ENCODE assay signal across 8 mouse cellular contexts in genomic region chr9:96197806-96198205, GRCm38 (mm10). TPM values are rescaled to one million over a fixed set of nuclear protein-coding genes. Genes with fewer than 3 reads are reported as not detected.
DNase-seq lines count a peak whose midpoint lies in the region; ATAC-seq and TF ChIP-seq lines count a peak whose summit lies in the region.

No protein-coding gene starts in this region.

- DNase-seq in ES-E14 (ENCODE audit: low read depth, low spot score): no peak
- DNase-seq in liver, embryonic 13.5 days: no peak
- no peak for DNase-seq in cerebellum, adult 2 months
- DNase-seq in layer of hippocampus, postnatal 14 days (ENCODE audit: low spot score in 2 of 2): no peak
- DNase-seq in yolk sac, embryonic 10.5 days (ENCODE audit: low spot score): no peak

- no peak overlapping the region for H3K27ac ChIP-seq in ES-E14 (ENCODE audit: insufficient read depth, low read depth, low read length, poor library complexity, severe bottlenecking)
- H3K27ac ChIP-seq in heart, embryonic 11.5 days (ENCODE audit: low read depth, low read length): no peak overlapping the region
- no peak overlapping the region for H3K27ac ChIP-seq in liver, embryonic 13.5 days
- H3K27ac ChIP-seq in cerebellum, adult 2 months (ENCODE audit: insufficient read depth, low read length): no peak overlapping the region

- H3K4me1 ChIP-seq in erythroblast, embryonic 14.5 days (ENCODE audit: control insufficient read depth): peaks cover 32% of the 10 kb centered on the region
- peaks cover 4 to 6% of the 10 kb centered on the region in 2 experiments for H3K4me1 ChIP-seq in ES-E14 (ENCODE audit: control insufficient read depth in 2 of 2, insufficient read depth in 2 of 2, low read length in 2 of 2, poor library complexity in 1 of 2)
- H3K4me1 ChIP-seq in heart, embryonic 11.5 days (ENCODE audit: control insufficient read depth, insufficient read depth, low read length): peaks cover 9% of the 10 kb centered on the region
- peaks cover 27% of the 10 kb centered on the region for H3K4me1 ChIP-seq in liver, embryonic 13.5 days (replicated peaks)
- peaks cover 6% of the 10 kb centered on the region; the same call in 1 of the 2 replicates for H3K4me1 ChIP-seq in cerebellum, adult 2 months (ENCODE audit: control insufficient read depth, insufficient read depth, low read length)

- TF ChIP-seq CTCF in cerebellum, adult 2 months (IDR thresholded peaks at IDR 0.05; ENCODE audit: borderline replicate concordance, insufficient read depth, low read depth, low read length): no peak

- H3K27me3 ChIP-seq in erythroblast, embryonic 14.5 days (ENCODE audit: control insufficient read depth): peaks cover 13% of the 10 kb centered on the region
- H3K27me3 ChIP-seq in heart, embryonic 11.5 days (ENCODE audit: control insufficient read depth, insufficient read depth, low read length): no peaks in the 10 kb centered on the region
- no peaks in the 10 kb centered on the region for H3K27me3 ChIP-seq in liver, embryonic 13.5 days
- H3K27me3 ChIP-seq in cerebellum, adult 2 months (ENCODE audit: control insufficient read depth, insufficient read depth, low read length): no peaks in the 10 kb centered on the region

- no peaks in the 10 kb centered on the region for H3K9me3 ChIP-seq in erythroblast, embryonic 14.5 days (ENCODE audit: control insufficient read depth, low read length)
- H3K9me3 ChIP-seq in ES-E14 (ENCODE audit: control insufficient read depth, insufficient read depth, low read depth, low read length): no peaks in the 10 kb centered on the region
- H3K9me3 ChIP-seq in heart, embryonic 11.5 days (replicated peaks; ENCODE audit: control insufficient read depth, low read length): no peaks in the 10 kb centered on the region
- no peaks in the 10 kb centered on the region for H3K9me3 ChIP-seq in liver, embryonic 13.5 days (replicated peaks)

- TF ChIP-seq POLR2A in cerebellum, adult 2 months (IDR thresholded peaks at IDR 0.05; ENCODE audit: borderline replicate concordance, insufficient read depth, low read length): no peak

- no peak for ATAC-seq in erythroblast, adult 5-6 weeks (replicated peaks; ENCODE audit: low FRiP score, poor library complexity, severe bottlenecking)
- no peak for ATAC-seq in heart, embryonic 11.5 days (replicated peaks; ENCODE audit: insufficient number of reproducible peaks, low FRiP score, low TSS enrichment)
- ATAC-seq in liver, embryonic 13.5 days (ENCODE audit: low read depth): no peak

- in situ Hi-C loops in ES-E14 (cut with MboI; ENCODE audit: low sequenced_read_pairs in 2 of 2, unreplicated experiment in 2 of 2): no loop called here

- WGBS in heart, embryonic 11.5 days (ENCODE audit: insufficient replicate concordance): 62% methylated on average over 9 of the region's 9 CpGs
- WGBS in liver, embryonic 13.5 days (ENCODE audit: insufficient replicate concordance): 82% methylated on average over 9 of the region's 9 CpGs
- WGBS in cerebellum, adult 2 months: 67% methylated on average over 9 of the region's 9 CpGs

- peak overlapping the region; percentile 85 for H3K4me3 ChIP-seq in erythroblast, embryonic 14.5 days (replicated peaks)
- H3K4me3 ChIP-seq in ES-E14 (ENCODE audit: insufficient read depth in 1 of 2, low read depth in 1 of 2, low read length in 2 of 2, poor library complexity in 1 of 2, severe bottlenecking in 1 of 2): peak overlapping the region; percentile 5 to 86; a peak in 2 of 4 replicates
- no peak overlapping the region for H3K4me3 ChIP-seq in heart, embryonic 11.5 days (ENCODE audit: low read depth, low read length)
- H3K4me3 ChIP-seq in liver, embryonic 13.5 days (replicated peaks): peak overlapping the region; percentile 78
- H3K4me3 ChIP-seq in cerebellum, adult 2 months (replicated peaks; ENCODE audit: insufficient read depth, low read depth, low read length): no peak overlapping the region

- peak overlapping the region; percentile 91 for H3K4me2 ChIP-seq in heart, embryonic 11.5 days
- H3K4me2 ChIP-seq in liver, embryonic 13.5 days: peak overlapping the region; percentile 100

- H3K36me3 ChIP-seq in erythroblast, embryonic 14.5 days (ENCODE audit: control insufficient read depth): peaks cover 4% of the 10 kb centered on the region
- no peaks in the 10 kb centered on the region for H3K36me3 ChIP-seq in ES-E14 (ENCODE audit: control insufficient read depth, insufficient read depth, low read length, poor library complexity, severe bottlenecking)
- H3K36me3 ChIP-seq in heart, embryonic 11.5 days (ENCODE audit: control insufficient read depth, insufficient read depth, low read length): peaks cover 3% of the 10 kb centered on the region; the same call in 1 of the 2 replicates
- 0 out of 2 replicates have a peak, but pooled peaks cover 3% of the 10 kb centered on the region for H3K36me3 ChIP-seq in liver, embryonic 13.5 days

- no peak overlapping the region for H3K9ac ChIP-seq in ES-E14 (ENCODE audit: insufficient read depth, low read depth, low read length, poor library complexity, severe bottlenecking)
- no peak overlapping the region for H3K9ac ChIP-seq in heart, embryonic 11.5 days (ENCODE audit: low read depth, low read length)
- no peak overlapping the region for H3K9ac ChIP-seq in liver, embryonic 13.5 days

TF ChIP-seq in ES-E14, 5 proteins besides CTCF, POLR2A, EP300 and RAD21:
- TF ChIP-seq MAFK (IDR thresholded peaks at IDR 0.05; ENCODE audit: insufficient read depth, low read depth, low read length): no peak
- no peak for TF ChIP-seq ZNF384 (IDR thresholded peaks at IDR 0.05; ENCODE audit: low read depth, low read length)
- TF ChIP-seq ZC3H11A (IDR thresholded peaks at IDR 0.05; ENCODE audit: borderline replicate concordance, low read depth, low read length): no peak
- TF ChIP-seq HCFC1 (IDR thresholded peaks at IDR 0.05; ENCODE audit: borderline replicate concordance, insufficient read depth, low read length): no peak
- TF ChIP-seq CHD2 (IDR thresholded peaks at IDR 0.05; ENCODE audit: low read depth, low read length): no peak

RNA-seq across cellular contexts. Expression of gene Tfdp2, which starts 1.7 kb away (rescaled TPM):
- 5.2 and 6.6 TPM in 2 replicates for polyA plus RNA-seq in erythroblast, embryonic 14.5 days (2012)
- total RNA-seq in erythroblast, adult 5-6 weeks (2015; ENCODE audit: low replicate concordance): 860 and 983 TPM in 2 replicates
- total RNA-seq in erythroblast, adult 5-6 weeks (2017; ENCODE audit: low replicate concordance): 1,841 and 1,979 TPM in 2 replicates
- total RNA-seq in ES-E14 (2012; rRNA removed): 45.6 and 54.9 TPM in 2 replicates
- polyA plus RNA-seq in heart, embryonic 11.5 days (2014; fragmentation: Nextera tagmentation; extraction: Ambion mirVana): 42.7 and 47.2 TPM in 2 replicates
- polyA plus RNA-seq in liver, embryonic 13.5 days (2015; fragmentation: Nextera tagmentation; extraction: Ambion mirVana): 86.0 and 110 TPM in 2 replicates
- polyA plus RNA-seq in cerebellum, adult 2 months (2012; rRNA removed): 17.8 and 19.3 TPM in 2 replicates
- 10 to 100 TPM; 28.5 to 28.7 TPM for total RNA-seq in layer of hippocampus, postnatal 14 days (2021)

Comparison
In these comparisons a context has a peak if more than half of its experiments do, and no peak if none do; other contexts are left out.
1. H3K4me3 ChIP-seq: peak in erythroblast, embryonic 14.5 days (single experiment), ES-E14 (2 of 2) and liver, embryonic 13.5 days (single experiment); none in heart, embryonic 11.5 days (single experiment) and cerebellum, adult 2 months (single experiment).